Mouse (Mus musculus): ENCODE measurements at regions not wholly inside any gene's neighbourhood (a gene's known extent, or its start where the extent isn't known, plus 50 kb on each side); places are given as distances from the start of the nearest gene placed in this dataset.
A peak's percentile ranks its signal among the peaks of the same experiment; 100 is the strongest.
"Not testable (repeated sequence)": the region's sequence is repeated elsewhere in the genome, so short reads cannot be mapped to it uniquely, and the experiment has no call there.

- DNase-seq (ENCODE audit: extremely low spot score in 1 of 2, low spot score in 2 of 2); intact Hi-C loops (cut with DNase I): not testable (repeated sequence)
Observed at GRCm38 (mm10) chr8:57110765-57111402, 209.9 kb upstream of the Hand2 start.

GRCm38 (mm10) chr8:57111403-57111771, 209.4 kb upstream of the Hand2 start:
- no peak for DNase-seq (ENCODE audit: extremely low spot score in 1 of 2, low spot score in 2 of 2)
- intact Hi-C loops (cut with DNase I) = no loop called here

- intact Hi-C loops (cut with DNase I) = no loop called here
- DNase-seq (ENCODE audit: extremely low spot score in 1 of 2, low spot score in 2 of 2) = no peak
Observed at GRCm38 (mm10) chr8:57113915-57114314, 206.9 kb upstream of the Hand2 start.

- DNase-seq (ENCODE audit: extremely low spot score in 1 of 2, low spot score in 2 of 2) = no peak
- intact Hi-C loops (cut with DNase I) = no loop called here
Observed at GRCm38 (mm10) chr8:57115303-57115702, 205.5 kb upstream of the Hand2 start.

GRCm38 (mm10) chr8:57134041-57134440, 186.7 kb upstream of the Hand2 start:
- intact Hi-C loops (cut with DNase I) = no loop called here
- no peak for DNase-seq (ENCODE audit: extremely low spot score in 1 of 2, low spot score in 2 of 2)

- no peak for DNase-seq (ENCODE audit: extremely low spot score in 1 of 2, low spot score in 2 of 2)
- intact Hi-C loops (cut with DNase I) = no loop called here
Observed at GRCm38 (mm10) chr8:57134726-57135125, 186.1 kb upstream of the Hand2 start.

- DNase-seq (ENCODE audit: extremely low spot score in 1 of 2, low spot score in 2 of 2) = no peak
- intact Hi-C loops (cut with DNase I) = no loop called here
Observed at GRCm38 (mm10) chr8:57148036-57148435, 172.7 kb upstream of the Hand2 start.

- intact Hi-C loops (cut with DNase I) = no loop called here
Observed at GRCm38 (mm10) chr8:57191153-57191552, 129.6 kb upstream of the Hand2 start.

GRCm38 (mm10) chr8:57200280-57200679, 120.5 kb upstream of the Hand2 start:
- DNase-seq (ENCODE audit: extremely low spot score in 1 of 2, low spot score in 2 of 2) = no peak
- intact Hi-C loops (cut with DNase I) = no loop called here

More at GRCm38 (mm10) chr8:57191153-57191552, 129.6 kb upstream of the Hand2 start:
- no peak for DNase-seq (ENCODE audit: extremely low spot score in 1 of 2, low spot score in 2 of 2)

GRCm38 (mm10) chr8:57209584-57209983, 111.2 kb upstream of the Hand2 start:
- DNase-seq (ENCODE audit: extremely low spot score in 1 of 2, low spot score in 2 of 2) = no peak
- intact Hi-C loops (cut with DNase I) = no loop called here

- intact Hi-C loops (cut with DNase I) = no loop called here
- no peak for DNase-seq (ENCODE audit: extremely low spot score in 1 of 2, low spot score in 2 of 2)
Observed at GRCm38 (mm10) chr8:57213066-57213465, 107.7 kb upstream of the Hand2 start.

- intact Hi-C loops (cut with DNase I) = no loop called here
Observed at GRCm38 (mm10) chr8:57213982-57214930, 106.5 kb upstream of the Hand2 start.

GRCm38 (mm10) chr8:57230594-57230993, 90.2 kb upstream of the Hand2 start:
- intact Hi-C loops (cut with DNase I) = no loop called here
- no peak for DNase-seq (ENCODE audit: extremely low spot score in 1 of 2, low spot score in 2 of 2)

More at GRCm38 (mm10) chr8:57213982-57214930, 106.5 kb upstream of the Hand2 start:
- DNase-seq (ENCODE audit: extremely low spot score in 1 of 2, low spot score in 2 of 2) = peak in 1 of 2 experiments; percentile 15

- no peak for DNase-seq (ENCODE audit: extremely low spot score in 1 of 2, low spot score in 2 of 2)
- intact Hi-C loops (cut with DNase I) = no loop called here
Observed at GRCm38 (mm10) chr8:57242301-57242700, 78.5 kb upstream of the Hand2 start.

- intact Hi-C loops (cut with DNase I) = no loop called here
- no peak for DNase-seq (ENCODE audit: extremely low spot score in 1 of 2, low spot score in 2 of 2)
Observed at GRCm38 (mm10) chr8:57249061-57249460, 71.7 kb upstream of the Hand2 start.

Measured in left cerebral cortex, postnatal 10 days (tissue).